Mouse (Mus musculus) myocyte (in vitro differentiated cells): ENCODE results near the gene Setd1a. TPM values are rescaled to one million over a fixed set of nuclear protein-coding genes. Genes with fewer than 3 reads are reported as not detected.

Experiments used
- H3K27me3 ChIP-seq: one replicate; pipeline ENCODE4 v1.6.1; 2011; ENCODE audit not compliant: control insufficient read depth, insufficient read depth, insufficient read length
- H3K36me3 ChIP-seq: one replicate; pipeline ENCODE4 v1.6.1; 2011; ENCODE audit not compliant: control insufficient read depth, insufficient read depth
- H3K4me2 ChIP-seq: one replicate; pipeline ENCODE4 v1.6.1; 2011; ENCODE audit warnings: low read depth, control low read depth
- H3K4me3 ChIP-seq: one replicate; pipeline ENCODE4 v1.5.1; 2011; ENCODE audit warnings: mild to moderate bottlenecking, control low read depth, moderate library complexity
- H3K79me2 ChIP-seq: one replicate; pipeline ENCODE4 v1.6.1; 2011; ENCODE audit not compliant: control insufficient read depth, insufficient read depth
- H3ac ChIP-seq: one replicate; pipeline ENCODE4 v1.6.1; 2011; ENCODE audit not compliant: control insufficient read depth, insufficient read length
- CEBPB ChIP-seq: IDR thresholded peaks from 2 replicates; pipeline ENCODE4 v1.6.1; 2011; ENCODE audit warnings: mild to moderate bottlenecking, moderate library complexity; ENCODE audit not compliant: poor library complexity, insufficient read depth, severe bottlenecking
- E2F4 ChIP-seq: IDR thresholded peaks from one replicate; pipeline ENCODE4 v1.6.1; 2011; ENCODE audit warnings: mild to moderate bottlenecking, control low read depth, moderate library complexity; ENCODE audit not compliant: insufficient read depth
- MAX ChIP-seq: IDR thresholded peaks from one replicate; pipeline ENCODE4 v1.6.1; 2011; ENCODE audit warnings: low read depth, mild to moderate bottlenecking, control low read depth
- MYOD1 ChIP-seq, 3 experiments: IDR thresholded peaks; one replicate each; pipeline ENCODE4 v1.6.1; 2011; ENCODE audit warnings: control low read depth in 2 of 3, low read depth in 2 of 3, mild to moderate bottlenecking in 2 of 3, moderate library complexity in 1 of 3; ENCODE audit not compliant: insufficient read length in 2 of 3, control insufficient read depth in 1 of 3
- MYOG ChIP-seq, 3 experiments: IDR thresholded peaks; one replicate each; pipeline ENCODE4 v1.6.1; 2011; ENCODE audit warnings: control low read depth in 2 of 3, low read depth in 2 of 3, mild to moderate bottlenecking in 2 of 3; ENCODE audit not compliant: insufficient read length in 2 of 3, control insufficient read depth in 1 of 3, insufficient read depth in 1 of 3
- POLR2A ChIP-seq: IDR thresholded peaks from one replicate; pipeline ENCODE4 v1.6.1; 2011; ENCODE audit warnings: low read depth, mild to moderate bottlenecking, control low read depth, moderate library complexity; ENCODE audit not compliant: insufficient read length
- POLR2AphosphoS2 ChIP-seq: IDR thresholded peaks from one replicate; pipeline ENCODE4 v1.6.1; 2011; ENCODE audit warnings: low read depth, control low read depth; ENCODE audit not compliant: insufficient read length
- REST ChIP-seq: IDR thresholded peaks from one replicate; pipeline ENCODE4 v1.6.1; 2011; ENCODE audit warnings: mild to moderate bottlenecking, control low read depth, moderate library complexity; ENCODE audit not compliant: insufficient read depth, insufficient read length
- SRF ChIP-seq: IDR thresholded peaks from one replicate; pipeline ENCODE4 v1.6.1; 2011; ENCODE audit warnings: low read depth; ENCODE audit not compliant: control insufficient read depth, insufficient read length
- TCF12 ChIP-seq: IDR thresholded peaks from one replicate; pipeline ENCODE4 v1.6.1; 2011; ENCODE audit warnings: mild to moderate bottlenecking, control low read depth; ENCODE audit not compliant: poor library complexity, insufficient read depth, severe bottlenecking
- TCF3 ChIP-seq: IDR thresholded peaks from one replicate; pipeline ENCODE4 v1.6.1; 2011; ENCODE audit warnings: low read depth, control low read depth; ENCODE audit not compliant: insufficient read length
- USF1 ChIP-seq: IDR thresholded peaks from one replicate; pipeline ENCODE4 v1.6.1; 2011; ENCODE audit warnings: low read depth, mild to moderate bottlenecking, control low read depth, moderate library complexity
- polyA plus RNA-seq: library from polyadenylated mRNA; unstranded; fragments of >200 nt; fragmentation: generic; extraction: Trizol; gene quantifications from one replicate; pipeline ENCODE4 v1.2.1, GENCODE M21; 2012; ENCODE audit warnings: missing spikeins

Gene Setd1a
- polyA plus RNA-seq, 1 experiment, result 13.7 TPM

DNA sequence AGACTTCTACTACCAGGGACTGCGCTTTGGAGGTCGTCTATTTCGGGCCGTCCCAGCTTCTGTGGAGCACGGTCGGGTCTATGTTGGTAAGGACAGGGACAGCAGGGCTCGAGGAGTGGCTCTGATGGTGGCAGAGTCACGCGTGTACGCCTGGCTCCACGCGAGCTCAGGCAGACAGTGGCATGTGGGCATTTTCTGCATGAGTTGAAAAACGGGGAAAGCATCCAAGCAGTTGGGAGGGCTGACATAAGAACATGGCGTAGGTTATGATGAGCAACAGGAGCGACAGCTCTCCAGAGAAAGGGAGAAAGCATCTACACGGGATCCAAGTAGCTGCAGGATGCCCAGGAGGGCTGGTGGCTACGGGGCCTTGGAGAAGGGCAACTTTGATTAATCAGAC lies 25.8 kb downstream of the Setd1a start:
- Histone ChIP-seq H3K4me2 (no peak overlapping the region), H3K4me3 (no peak overlapping the region), H3ac (no peak overlapping the region), H3K79me2 (no peaks in the 10 kb centered on the region), H3K36me3 (peaks cover 10% of the 10 kb centered on the region), H3K27me3 (no peaks in the 10 kb centered on the region)
- TF ChIP-seq USF1, result no peak
- no peak for TF ChIP-seq TCF12
- TF ChIP-seq E2F4, result no peak
- no peak for TF ChIP-seq MAX
- TF ChIP-seq MYOG (IDR thresholded peaks at IDR 0.05; ENCODE audit: control insufficient read depth in 1 of 3, insufficient read depth in 1 of 3, insufficient read length in 2 of 3, low read depth in 2 of 3), result no peak
- no peak for TF ChIP-seq POLR2A
- no peak for TF ChIP-seq MYOD1 (IDR thresholded peaks at IDR 0.05; ENCODE audit: control insufficient read depth in 1 of 3, insufficient read length in 2 of 3, low read depth in 2 of 3)
- TF ChIP-seq POLR2AphosphoS2, result no peak
- TF ChIP-seq SRF, result no peak
- TF ChIP-seq TCF3, result no peak
- TF ChIP-seq CEBPB, result no peak
- TF ChIP-seq REST, result no peak

DNA sequence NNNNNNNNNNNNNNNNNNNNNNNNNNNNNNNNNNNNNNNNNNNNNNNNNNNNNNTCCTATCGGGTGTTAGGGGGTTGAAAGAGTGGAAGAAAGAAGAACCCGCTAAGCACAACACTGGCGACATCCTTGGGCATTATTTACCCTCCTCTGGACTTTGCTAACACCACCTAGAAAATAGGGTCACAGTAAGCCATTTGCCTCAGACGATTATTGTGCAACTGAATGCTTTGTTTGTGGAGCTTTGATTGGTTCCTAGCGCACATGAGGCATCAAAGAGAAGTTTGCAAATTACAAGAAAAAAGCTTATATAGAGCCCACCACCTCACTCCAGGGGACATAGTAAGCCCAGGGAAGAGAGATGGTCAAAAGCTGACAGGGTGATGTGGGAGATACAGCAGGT lies 32.4 kb downstream of the Setd1a start:
- Histone ChIP-seq H3K4me3 (no peak overlapping the region), H3ac (no peak overlapping the region), H3K27me3 (no peaks in the 10 kb centered on the region), H3K4me2 (no peak overlapping the region), H3K36me3 (no peaks in the 10 kb centered on the region), H3K79me2 (no peaks in the 10 kb centered on the region)
- TF ChIP-seq POLR2A (no peak), CEBPB (no peak), POLR2AphosphoS2 (no peak), MYOG (IDR thresholded peaks at IDR 0.05; ENCODE audit: control insufficient read depth in 1 of 3, insufficient read depth in 1 of 3, insufficient read length in 2 of 3, low read depth in 2 of 3) (no peak), MYOD1 (IDR thresholded peaks at IDR 0.05; ENCODE audit: control insufficient read depth in 1 of 3, insufficient read length in 2 of 3, low read depth in 2 of 3) (no peak), E2F4 (no peak), TCF3 (no peak), USF1 (no peak), REST (no peak), SRF (no peak), MAX (no peak)

DNA sequence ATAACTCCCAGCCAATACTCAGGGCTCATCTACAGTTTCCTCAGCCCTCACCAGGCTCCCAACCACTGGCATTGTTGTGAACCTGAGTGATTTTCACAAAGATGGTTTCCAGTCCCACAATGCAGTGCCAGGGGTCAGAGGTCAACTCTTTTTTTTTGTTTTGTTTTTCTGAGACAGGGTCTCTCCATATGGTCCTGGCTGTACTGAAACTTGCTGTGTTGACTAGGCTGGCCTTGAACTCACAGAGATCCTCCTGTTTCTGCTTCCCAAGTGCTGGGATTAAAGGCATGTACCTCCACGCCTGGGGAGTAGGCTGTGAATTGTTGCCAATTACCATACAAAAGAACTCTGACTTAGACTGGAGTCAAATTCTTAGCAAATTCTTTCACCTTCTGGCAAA lies 33.4 kb downstream of the Setd1a start:
- H3K4me3 ChIP-seq, result no peak overlapping the region
- no peaks in the 10 kb centered on the region for H3K27me3 ChIP-seq
- no peaks in the 10 kb centered on the region for H3K36me3 ChIP-seq
- TF ChIP-seq MYOG (IDR thresholded peaks at IDR 0.05; ENCODE audit: control insufficient read depth in 1 of 3, insufficient read depth in 1 of 3, insufficient read length in 2 of 3, low read depth in 2 of 3), result no peak
- TF ChIP-seq USF1, result no peak
- TF ChIP-seq CEBPB, result no peak
- no peak for TF ChIP-seq REST
- TF ChIP-seq MAX, result no peak
- no peak for TF ChIP-seq MYOD1 (IDR thresholded peaks at IDR 0.05; ENCODE audit: control insufficient read depth in 1 of 3, insufficient read length in 2 of 3, low read depth in 2 of 3)
- TF ChIP-seq POLR2A, result no peak
- TF ChIP-seq POLR2AphosphoS2, result no peak
- TF ChIP-seq TCF12, result no peak
- no peak for TF ChIP-seq E2F4
- no peak for TF ChIP-seq TCF3
- no peak for TF ChIP-seq SRF
- no peak overlapping the region for H3K4me2 ChIP-seq
- H3K79me2 ChIP-seq, result no peaks in the 10 kb centered on the region
- no peak overlapping the region for H3ac ChIP-seq

DNA sequence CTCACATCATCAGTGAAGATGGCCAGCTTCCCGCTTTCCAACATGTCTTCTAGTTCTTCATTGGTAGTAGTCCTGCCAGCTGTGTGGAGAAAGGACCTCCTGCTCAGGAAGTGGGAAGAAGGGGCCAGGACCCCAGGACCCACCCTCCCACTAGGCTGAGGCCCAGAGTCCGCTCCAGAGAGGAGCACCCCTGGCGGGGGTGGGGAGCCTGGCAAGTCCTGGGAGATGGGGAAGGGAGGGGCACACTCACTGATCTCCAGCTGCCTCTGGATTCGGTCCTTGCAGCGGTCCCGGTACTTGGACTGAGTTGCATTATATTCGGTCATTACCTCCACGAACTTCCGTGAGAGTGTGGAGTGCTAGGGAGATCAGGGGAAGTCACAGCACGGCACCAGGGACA lies 34.2 kb downstream of the Setd1a start:
- no peaks in the 10 kb centered on the region for H3K36me3 ChIP-seq
- TF ChIP-seq TCF12 (no peak), MYOG (IDR thresholded peaks at IDR 0.05; ENCODE audit: control insufficient read depth in 1 of 3, insufficient read depth in 1 of 3, insufficient read length in 2 of 3, low read depth in 2 of 3) (no peak), SRF (no peak), POLR2A (no peak), E2F4 (no peak), TCF3 (no peak)

DNA sequence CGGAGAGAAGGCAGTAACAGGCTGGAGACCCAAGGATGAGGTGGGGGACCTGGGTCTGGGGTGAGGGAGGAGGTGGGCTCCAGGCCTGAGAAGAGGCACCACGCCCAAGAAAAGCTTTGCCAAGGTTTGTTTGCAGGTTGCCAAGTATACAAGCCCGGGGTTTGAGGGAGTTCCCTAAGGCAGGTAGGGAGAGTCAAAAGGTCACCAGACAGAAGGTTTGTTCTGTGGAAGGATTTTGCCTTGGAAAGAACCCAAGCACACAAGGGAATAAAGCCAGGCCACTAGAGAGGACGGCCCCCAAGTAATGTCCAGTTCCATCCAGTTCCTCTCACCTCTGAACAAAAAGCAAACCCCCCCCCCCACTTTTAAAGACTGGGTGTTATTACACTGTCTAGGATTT lies 34.8 kb downstream of the Setd1a start:
- no peaks in the 10 kb centered on the region for H3K36me3 ChIP-seq
- TF ChIP-seq MYOD1 (IDR thresholded peaks at IDR 0.05; ENCODE audit: control insufficient read depth in 1 of 3, insufficient read length in 2 of 3, low read depth in 2 of 3), result no peak
- no peak for TF ChIP-seq REST
- TF ChIP-seq USF1, result no peak
- no peak for TF ChIP-seq POLR2AphosphoS2
- no peak for TF ChIP-seq TCF3
- TF ChIP-seq POLR2A, result no peak
- TF ChIP-seq SRF, result no peak
- no peak for TF ChIP-seq CEBPB
- TF ChIP-seq MAX, result no peak
- TF ChIP-seq MYOG (IDR thresholded peaks at IDR 0.05; ENCODE audit: control insufficient read depth in 1 of 3, insufficient read depth in 1 of 3, insufficient read length in 2 of 3, low read depth in 2 of 3), result no peak
- TF ChIP-seq E2F4, result no peak
- TF ChIP-seq TCF12, result no peak
- no peaks in the 10 kb centered on the region for H3K27me3 ChIP-seq
- no peak overlapping the region for H3K4me3 ChIP-seq
- no peak overlapping the region for H3ac ChIP-seq
- H3K4me2 ChIP-seq, result no peak overlapping the region
- no peaks in the 10 kb centered on the region for H3K79me2 ChIP-seq

More for the DNA sequence above, 34.2 kb downstream of the Setd1a start:
- no peak overlapping the region for H3K4me3 ChIP-seq
- no peaks in the 10 kb centered on the region for H3K27me3 ChIP-seq
- no peaks in the 10 kb centered on the region for H3K79me2 ChIP-seq
- no peak overlapping the region for H3K4me2 ChIP-seq
- no peak overlapping the region for H3ac ChIP-seq
